Mouse (Mus musculus): Measurements from ENCODE around the gene Adamts12.
A peak's percentile ranks its signal among the peaks of the same experiment; 100 is the strongest.

DNA sequence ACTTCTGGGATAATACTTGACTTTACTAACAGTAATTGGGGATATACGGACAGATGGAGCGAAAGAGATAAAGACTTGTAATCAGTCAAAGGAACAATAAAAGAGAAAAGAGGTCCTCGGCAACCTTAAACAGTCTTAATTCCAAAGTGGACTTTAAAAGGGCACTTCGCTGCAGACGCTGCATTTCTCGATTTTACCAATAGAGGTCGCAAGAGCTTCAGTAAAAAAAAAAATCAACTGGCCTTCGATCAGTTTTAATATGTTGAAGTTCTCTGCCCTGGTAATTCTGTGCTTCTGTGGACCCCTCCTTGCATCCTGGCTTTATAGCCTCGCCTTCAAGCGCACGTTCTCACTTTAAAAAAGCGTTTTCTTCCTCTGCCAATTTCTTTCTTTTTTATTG is 26.1 kb upstream of the Adamts12 start:
- TF ChIP-seq POLR2A (IDR thresholded peaks at IDR 0.05; ENCODE audit: borderline replicate concordance, extremely low read depth, insufficient read depth, insufficient read length, poor library complexity, severe bottlenecking) (no peak), CTCF (IDR thresholded peaks at IDR 0.05; ENCODE audit: borderline replicate concordance, extremely low read depth, insufficient read depth, insufficient read length) (peak; percentile 72)

Measured in brain, embryonic 14.5 days (tissue).